Mouse (Mus musculus) cortical plate, adult 2 months (tissue): ENCODE results near the gene Bend6.

Experiments used
- CTCF ChIP-seq: fragments of 200-500 bp; IDR thresholded peaks from 2 replicates; pipeline ENCODE4 v1.5.1; 2011; ENCODE audit warnings: mild to moderate bottlenecking, control low read depth, low read length; ENCODE audit not compliant: insufficient read depth; ENCODE audit errors: extremely low read depth
- POLR2A ChIP-seq: fragments of 200-500 bp; IDR thresholded peaks from 2 replicates; pipeline ENCODE4 v1.6.1; 2011; ENCODE audit warnings: mild to moderate bottlenecking, low read length, control low read depth; ENCODE audit not compliant: insufficient read depth; ENCODE audit errors: extremely low read depth

- TF ChIP-seq CTCF (no peak), POLR2A (no peak)
Measured at GRCm38 (mm10) chr1:33943943-33944342, 36.3 kb upstream of the Bend6 start.
